Mouse (Mus musculus): ENCODE results near the gene Nhlh1.

The Nhlh1 gene

GRCm38 (mm10) chr1:172053541-172054440, 3.6 kb downstream of the Nhlh1 start:
- no peak for DNase-seq (ENCODE audit: low spot score)

- no peak for DNase-seq (ENCODE audit: low spot score)
These were observed 4.5 kb downstream of the Nhlh1 start for GRCm38 (mm10) chr1:172052766-172053279.

DNA sequence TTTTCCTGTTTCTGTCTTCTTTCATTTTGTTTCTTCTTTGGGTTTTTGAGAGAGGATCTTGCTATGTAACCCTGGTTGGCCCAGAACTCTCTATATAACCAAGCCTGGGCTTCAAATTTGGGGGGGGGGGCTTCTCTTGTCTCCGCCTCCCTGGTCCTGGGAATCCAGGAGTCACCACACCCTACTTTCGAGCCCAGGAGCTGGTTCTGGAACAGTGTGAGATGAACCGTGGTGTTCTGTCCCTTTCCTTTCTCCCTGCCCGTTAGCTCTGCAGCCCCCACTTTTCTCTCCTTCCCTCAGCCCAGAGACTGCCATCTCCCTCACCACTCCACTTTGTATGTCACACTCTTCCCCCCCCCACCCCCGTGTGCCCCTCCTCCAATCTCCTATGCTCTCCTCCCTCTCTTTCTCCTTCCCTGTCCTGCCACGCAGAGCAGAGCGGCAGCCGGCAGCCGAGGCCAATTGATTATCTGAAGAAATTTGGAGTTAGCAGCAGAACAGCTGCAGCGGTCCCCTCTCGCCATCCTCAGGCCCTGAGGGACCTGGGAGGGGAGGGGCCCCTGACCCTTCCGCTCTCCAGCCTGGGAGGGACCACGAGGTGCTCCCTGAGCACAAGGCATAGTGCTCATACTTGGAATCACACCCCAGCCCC, 8.1 kb downstream of the Nhlh1 start:
- no peak for DNase-seq (ENCODE audit: low spot score)

DNA sequence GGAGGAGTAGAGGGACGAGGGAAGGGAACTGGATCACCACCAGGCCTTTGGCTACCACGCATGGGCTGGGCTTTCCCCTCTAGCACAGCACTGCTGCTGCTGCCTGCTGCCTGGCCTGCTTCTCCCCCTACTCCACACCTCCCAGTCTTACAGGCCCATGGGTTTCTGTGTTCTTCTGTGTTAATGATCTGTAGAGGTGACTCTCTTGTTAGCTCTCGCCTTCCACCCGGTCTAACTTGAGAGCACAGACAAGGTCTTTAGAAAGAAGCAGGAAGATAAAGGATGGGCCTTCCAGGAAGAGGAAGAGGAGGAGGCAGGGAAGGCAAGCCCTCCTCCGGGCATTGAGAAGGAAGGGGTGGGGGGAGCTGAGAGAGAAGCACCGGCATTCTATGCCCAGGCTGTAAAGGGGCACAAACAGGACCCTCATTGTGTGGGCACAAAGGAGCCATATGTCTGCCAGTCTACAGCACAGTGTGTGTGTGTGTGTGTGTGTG, 9.1 kb downstream of the Nhlh1 start:
- no peak for DNase-seq (ENCODE audit: low spot score)

GRCm38 (mm10) chr1:172046938-172047337, 10.4 kb downstream of the Nhlh1 start:
- peak; percentile 57 for DNase-seq (ENCODE audit: low spot score)

DNA sequence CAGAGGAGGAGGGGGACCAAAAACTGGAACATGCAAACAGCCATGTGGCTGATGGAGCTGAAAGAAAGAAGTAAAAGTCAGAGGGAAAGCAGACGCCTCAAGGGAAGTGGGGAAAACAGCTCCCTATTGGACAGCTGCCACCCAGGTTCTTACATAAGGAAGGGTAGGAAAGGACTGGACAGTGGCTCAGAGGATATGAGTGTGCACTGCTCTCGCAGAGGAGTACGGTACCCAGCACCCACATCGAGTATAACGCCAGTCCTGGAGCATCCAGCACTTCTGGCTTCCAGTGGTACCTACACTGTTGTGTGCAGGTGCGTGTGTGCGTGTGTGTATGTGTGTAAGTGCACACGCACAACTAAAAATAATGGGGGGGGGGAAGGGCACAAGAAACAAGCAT, 11.0 kb downstream of the Nhlh1 start:
- no peak for DNase-seq (ENCODE audit: low spot score)

GRCm38 (mm10) chr1:172029914-172030313, 27.5 kb downstream of the Nhlh1 start:
- DNase-seq (ENCODE audit: low spot score) = no peak

GRCm38 (mm10) chr1:172028394-172029275, 28.7 kb downstream of the Nhlh1 start, which contains the start of gene Vangl2:
Gene Vangl2 (minus strand): TSS chr1:172028444.
- no peak for DNase-seq (ENCODE audit: low spot score)

DNA sequence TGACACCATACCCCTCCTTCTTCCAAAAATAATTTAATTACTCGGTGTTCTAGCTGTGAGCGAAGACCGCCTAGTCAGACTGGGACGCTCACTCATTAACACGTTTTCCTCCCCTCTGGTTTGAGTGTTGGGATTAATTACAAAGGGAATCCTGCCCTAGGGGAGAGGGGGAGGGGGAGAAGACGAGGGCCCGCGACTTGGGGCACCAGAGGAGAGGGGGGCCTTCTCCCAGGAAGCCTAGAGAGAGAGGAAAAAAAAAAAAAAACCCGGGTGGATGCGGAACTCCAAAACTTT, 29.6 kb downstream of the Nhlh1 start:
- no peak for DNase-seq (ENCODE audit: low spot score)

- peak; percentile 92 for DNase-seq (ENCODE audit: low spot score)
These were observed 30.2 kb downstream of the Nhlh1 start for GRCm38 (mm10) chr1:172027010-172027808.

DNA sequence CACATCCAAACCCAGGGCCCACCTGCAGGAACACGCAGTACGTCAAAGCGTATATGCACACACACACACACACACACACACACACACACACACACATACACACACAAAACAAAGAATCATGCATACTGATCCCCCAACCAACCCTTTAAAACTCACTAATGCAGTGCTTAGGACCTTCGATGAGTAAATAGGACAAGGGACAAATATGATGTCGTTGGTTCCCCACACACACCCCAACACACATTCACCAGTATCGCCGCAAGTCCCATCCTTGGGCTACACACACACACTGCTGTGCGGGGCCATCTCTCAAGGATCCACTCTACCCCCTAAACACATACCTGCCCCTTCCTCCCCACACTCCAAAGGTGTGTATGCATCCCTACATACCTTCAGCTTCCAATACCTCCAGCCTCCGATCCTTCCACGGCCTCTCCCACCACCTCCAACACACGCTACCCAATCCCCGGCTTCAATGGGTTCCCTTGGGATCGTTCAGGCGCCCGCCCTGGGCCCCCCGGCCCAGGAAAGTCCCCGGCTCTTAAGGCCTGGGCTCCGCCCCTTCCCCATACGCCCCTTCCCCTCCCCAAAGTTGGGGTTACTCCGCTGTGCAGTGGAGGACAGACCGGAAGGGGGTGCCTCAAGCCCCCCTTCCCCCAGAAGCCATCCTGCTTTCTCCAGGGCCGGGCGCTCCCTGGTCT, 31.0 kb downstream of the Nhlh1 start:
- no peak for DNase-seq (ENCODE audit: low spot score)

DNA sequence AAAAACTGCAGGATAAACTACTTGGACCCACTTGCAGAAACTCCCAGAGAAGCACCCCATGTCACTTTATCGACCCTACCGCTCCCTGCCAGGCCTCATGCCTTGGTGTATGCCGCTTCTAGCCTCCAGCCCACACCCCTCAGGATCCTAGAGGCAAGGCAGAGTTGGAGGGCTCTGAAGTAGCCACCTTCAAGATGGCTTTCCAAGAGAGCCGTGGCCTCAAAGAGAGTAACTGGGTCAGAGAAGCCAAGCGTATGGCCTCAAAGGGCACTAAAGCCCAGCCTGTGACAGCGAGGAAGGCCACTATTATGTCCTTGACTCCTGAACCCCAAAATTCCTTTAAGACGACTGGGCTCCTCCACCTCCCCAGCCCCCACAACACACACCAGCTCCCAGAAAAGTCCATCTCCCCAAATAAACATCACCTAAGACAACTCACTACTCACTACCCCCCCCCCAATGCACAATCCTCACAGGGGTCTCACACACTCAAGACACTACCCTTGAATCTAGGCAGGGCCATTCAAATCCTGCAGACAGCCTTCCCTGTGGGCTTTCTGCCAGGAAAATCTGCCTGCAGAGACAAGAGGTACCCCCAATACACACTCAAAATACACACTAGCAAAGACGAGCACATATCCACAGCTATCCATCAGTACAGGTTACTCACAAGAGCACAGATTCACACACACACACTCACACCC, 32.0 kb downstream of the Nhlh1 start:
- no peak for DNase-seq (ENCODE audit: low spot score)

- DNase-seq (ENCODE audit: low spot score) = no peak
These were observed 33.1 kb downstream of the Nhlh1 start for GRCm38 (mm10) chr1:172024140-172024895.

GRCm38 (mm10) chr1:172019863-172020521, 37.4 kb downstream of the Nhlh1 start:
- no peak for DNase-seq (ENCODE audit: low spot score)

DNA sequence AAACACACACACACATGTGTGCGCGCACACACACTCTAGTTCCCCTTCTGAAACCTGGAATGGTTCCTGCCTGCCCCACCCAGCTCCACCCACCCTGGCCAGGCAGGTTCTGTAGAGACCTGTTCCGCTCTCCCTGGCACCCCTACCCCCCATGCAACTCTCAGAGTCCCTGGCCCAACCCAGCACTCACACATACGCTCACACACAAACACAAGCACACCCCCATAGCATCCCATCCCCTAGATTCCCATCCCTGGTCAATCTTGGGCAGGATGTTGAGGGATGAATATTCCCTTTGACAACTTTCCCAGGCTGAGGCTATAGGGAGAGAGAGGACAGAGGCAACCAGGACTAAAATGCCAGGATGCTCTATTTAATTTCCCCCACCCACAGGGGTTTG, 38.0 kb downstream of the Nhlh1 start:
- no peak for DNase-seq (ENCODE audit: low spot score)

- no peak for DNase-seq (ENCODE audit: low spot score)
These were observed 38.7 kb downstream of the Nhlh1 start for GRCm38 (mm10) chr1:172018336-172019311.

DNA sequence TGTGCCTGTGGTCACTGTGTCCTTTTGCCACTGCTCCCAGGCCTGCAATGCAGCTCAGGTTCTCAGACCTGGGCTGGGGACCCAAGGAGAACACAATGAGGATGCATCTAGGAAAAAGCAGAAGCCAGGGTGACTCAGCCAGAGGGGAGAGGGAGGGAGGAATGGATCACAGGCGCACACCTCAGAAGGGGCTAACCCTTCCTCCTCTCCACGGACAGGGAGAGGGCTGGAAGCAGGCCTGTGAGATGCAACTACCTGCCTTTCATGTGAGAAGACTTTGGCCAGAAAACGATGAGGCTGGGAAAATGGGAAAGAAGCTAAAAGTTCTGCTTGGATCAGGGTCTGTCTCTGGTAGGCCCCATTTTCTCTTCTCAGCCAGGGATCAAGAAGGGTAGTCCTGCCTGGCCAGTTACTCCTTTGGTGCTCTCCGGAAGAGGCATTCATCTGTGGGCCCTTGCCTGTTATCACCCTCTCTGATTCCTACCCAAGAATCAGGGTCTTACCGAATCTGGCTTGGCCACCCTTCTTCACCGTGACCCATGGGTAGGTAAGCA, 39.8 kb downstream of the Nhlh1 start:
- DNase-seq (ENCODE audit: low spot score) = no peak

Data from urinary bladder, postnatal 25 days (tissue).